Mouse (Mus musculus): Measurements from ENCODE around the gene Snrpa. TPM values are rescaled to one million over a fixed set of nuclear protein-coding genes. Genes with fewer than 3 reads are reported as not detected.

Snrpa gene
- total and polyA plus RNA-seq, 3 experiments, result 67.1 to 233 (median 123) TPM

GRCm38 (mm10) chr7:27159882-27160281, 36.2 kb downstream of the Snrpa start (continued):
- TF ChIP-seq KAT2A (IDR thresholded peaks at IDR 0.05; ENCODE audit: insufficient replicate concordance, low read length) (no peak), GABPA (IDR thresholded peaks at IDR 0.05; ENCODE audit: insufficient replicate concordance, low read depth, low read length) (no peak), MAZ (IDR thresholded peaks at IDR 0.05; ENCODE audit: low read depth, low read length) (0 out of 2 replicates have a peak, but pooled peaks have one; percentile 60), MYC (IDR thresholded peaks at IDR 0.05; ENCODE audit: low read depth, low read length) (peak; percentile 65; the same call in 1 of the 2 replicates), SIN3A (IDR thresholded peaks at IDR 0.05; ENCODE audit: low read length) (peak; percentile 91), JUND (conservative IDR thresholded peaks at IDR 0.05; ENCODE audit: low read depth, low read length) (no peak), POLR2A (IDR thresholded peaks at IDR 0.05; ENCODE audit: low read depth, low read length) (no peak), EP300 (IDR thresholded peaks at IDR 0.05; ENCODE audit: low read length) (no peak), POLR2AphosphoS2 (IDR thresholded peaks at IDR 0.05; ENCODE audit: low read depth, low read length) (no peak), ZKSCAN1 (IDR thresholded peaks at IDR 0.05; ENCODE audit: borderline replicate concordance, low read depth, low read length) (no peak), TBP (conservative IDR thresholded peaks at IDR 0.05; ENCODE audit: low read depth, low read length) (no peak)

DNA sequence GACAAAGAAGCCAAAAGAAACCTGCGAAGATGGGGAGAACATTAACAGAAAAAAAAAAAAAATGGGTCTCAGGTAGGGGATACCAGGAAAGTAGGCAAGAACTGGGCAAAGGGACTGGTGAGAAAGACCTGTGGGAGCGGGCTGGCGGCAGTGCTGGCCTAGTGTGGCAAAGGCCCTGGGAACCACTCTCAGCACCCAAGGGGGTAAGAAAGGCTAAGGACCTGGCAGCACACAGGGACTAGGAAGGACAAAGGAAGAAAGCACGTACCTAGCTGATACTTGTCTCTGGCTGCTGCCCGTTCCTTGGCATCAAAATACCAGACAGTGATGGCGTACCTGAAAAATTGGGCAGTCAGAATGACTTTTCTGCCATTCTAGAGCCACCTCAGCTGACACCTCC, 36.8 kb downstream of the Snrpa start:
- no peak for DNase-seq (ENCODE audit: extremely low read depth)
- H3K4me1 ChIP-seq (ENCODE audit: control insufficient read depth in 1 of 2, insufficient read depth in 2 of 2), result peaks cover 27 to 64% of the 10 kb centered on the region in 2 experiments
- H3K27ac ChIP-seq (ENCODE audit: insufficient read depth, low read depth), result no peak overlapping the region
- peaks cover 31% of the 10 kb centered on the region for H3K79me2 ChIP-seq (replicated peaks; ENCODE audit: control insufficient read depth, extremely low read depth, insufficient read depth, poor library complexity, severe bottlenecking)
- H3K4me2 ChIP-seq (ENCODE audit: insufficient read depth, low read depth, poor library complexity, severe bottlenecking), result no peak overlapping the region
- peaks cover 36 to 88% of the 10 kb centered on the region in 2 experiments for H3K36me3 ChIP-seq (replicated peaks in 1 of 2; ENCODE audit: control insufficient read depth in 1 of 2, insufficient read depth in 1 of 2, low read length in 1 of 2)
- TF ChIP-seq KAT2A (IDR thresholded peaks at IDR 0.05; ENCODE audit: insufficient replicate concordance, low read length) (no peak), RCOR1 (conservative IDR thresholded peaks at IDR 0.05; ENCODE audit: low read depth, low read length) (no peak), NELFE (IDR thresholded peaks at IDR 0.05; ENCODE audit: low read depth, low read length) (0 out of 2 replicates have a peak, but pooled peaks have one; percentile 5)
- H3K4me3 ChIP-seq (replicated peaks in 1 of 3; ENCODE audit: low read depth in 2 of 3, low read length in 2 of 3, poor library complexity in 1 of 3), result no peak overlapping the region
- H3K9me3 ChIP-seq (replicated peaks; ENCODE audit: low read length), result no peaks in the 10 kb centered on the region
- in situ Hi-C loops (cut with MboI; ENCODE audit: low pct_ligation_motif_present, low pct_unique_long_range_greater_than_20kb, low sequenced_read_pairs), result loop anchor here (5.0 kb wide), 1 partner anchor 128 kb away; no protein-coding TSS in a partner anchor
- H3K9ac ChIP-seq (ENCODE audit: insufficient read depth, low read depth), result no peak overlapping the region
- dilution Hi-C loops (cut with MboI; ENCODE audit: extremely low pct_ligation_motif_present, extremely low pct_unique_long_range_greater_than_20kb, low sequenced_read_pairs), result no loop called here
- no peaks in the 10 kb centered on the region for H3K27me3 ChIP-seq (replicated peaks)

GRCm38 (mm10) chr7:27158171-27158570, 37.9 kb downstream of the Snrpa start:
- in situ Hi-C loops (cut with MboI; ENCODE audit: low pct_ligation_motif_present, low pct_unique_long_range_greater_than_20kb, low sequenced_read_pairs) (loop anchor here (5.0 kb wide), 1 partner anchor 129 kb away; no protein-coding TSS in a partner anchor), dilution Hi-C loops (cut with MboI; ENCODE audit: extremely low pct_ligation_motif_present, extremely low pct_unique_long_range_greater_than_20kb, low sequenced_read_pairs) (no loop called here)
- H3K36me3 ChIP-seq (replicated peaks in 1 of 2; ENCODE audit: control insufficient read depth in 1 of 2, insufficient read depth in 1 of 2, low read length in 1 of 2), result peaks cover 34 to 80% of the 10 kb centered on the region in 2 experiments
- H3K4me3 ChIP-seq (replicated peaks in 1 of 3; ENCODE audit: low read depth in 2 of 3, low read length in 2 of 3, poor library complexity in 1 of 3), result no peak overlapping the region
- no peak overlapping the region for H3K4me2 ChIP-seq (ENCODE audit: insufficient read depth, low read depth, poor library complexity, severe bottlenecking)
- no peak overlapping the region for H3K27ac ChIP-seq (ENCODE audit: insufficient read depth, low read depth)
- H3K9ac ChIP-seq (ENCODE audit: insufficient read depth, low read depth), result no peak overlapping the region
- DNase-seq (ENCODE audit: extremely low read depth), result no peak
- TF ChIP-seq EP300 (IDR thresholded peaks at IDR 0.05; ENCODE audit: low read length), result no peak
- H3K79me2 ChIP-seq (replicated peaks; ENCODE audit: control insufficient read depth, extremely low read depth, insufficient read depth, poor library complexity, severe bottlenecking), result peaks cover 20% of the 10 kb centered on the region
- no peaks in the 10 kb centered on the region for H3K27me3 ChIP-seq (replicated peaks)
- H3K9me3 ChIP-seq (replicated peaks; ENCODE audit: low read length), result no peaks in the 10 kb centered on the region
- H3K4me1 ChIP-seq (ENCODE audit: control insufficient read depth in 1 of 2, insufficient read depth in 2 of 2), result peaks cover 22 to 59% of the 10 kb centered on the region in 2 experiments

All from CH12.LX (cell line).